Mouse (Mus musculus) forebrain, embryonic 13.5 days (tissue): ENCODE measurements around the gene Ttll13. TPM values are rescaled to one million over a fixed set of nuclear protein-coding genes. Genes with fewer than 3 reads are reported as not detected.

Experiments
- ATAC-seq: fragments of 200-750 bp; cut with Nextera tagmentation; 2 replicates; pipeline ENCODE4 v1.8.0; 2017
- H3K27ac ChIP-seq: fragments of 300-500 bp; sonication (generic); 2 replicates; pipeline ENCODE4 v1.5.1; 2015; ENCODE audit warnings: inconsistent platforms, mild to moderate bottlenecking, moderate library complexity
- H3K27me3 ChIP-seq: fragments of 300-500 bp; sonication (generic); 2 replicates; pipeline ENCODE4 v1.6.1; 2015; ENCODE audit warnings: mild to moderate bottlenecking, inconsistent platforms
- H3K36me3 ChIP-seq: fragments of 300-500 bp; sonication (generic); 2 replicates; pipeline ENCODE4 v1.6.1; 2015; ENCODE audit warnings: mild to moderate bottlenecking, inconsistent platforms; ENCODE audit not compliant: poor library complexity, severe bottlenecking
- H3K4me1 ChIP-seq: fragments of 300-500 bp; sonication (generic); 2 replicates; pipeline ENCODE4 v1.6.1; 2015; ENCODE audit warnings: inconsistent platforms
- H3K4me2 ChIP-seq: fragments of 300-500 bp; sonication (generic); 2 replicates; pipeline ENCODE4 v1.6.1; 2015; ENCODE audit warnings: inconsistent platforms, mild to moderate bottlenecking, moderate library complexity
- H3K4me3 ChIP-seq: fragments of 300-500 bp; sonication (generic); 2 replicates; pipeline ENCODE4 v1.5.1; 2015; ENCODE audit warnings: mild to moderate bottlenecking, inconsistent platforms
- H3K9ac ChIP-seq: fragments of 300-500 bp; sonication (generic); 2 replicates; pipeline ENCODE4 v1.6.1; 2015; ENCODE audit warnings: mild to moderate bottlenecking, inconsistent platforms
- H3K9me3 ChIP-seq: fragments of 300-500 bp; sonication (generic); replicated peaks from 2 replicates; pipeline ENCODE4 v1.6.1; 2016; ENCODE audit warnings: inconsistent platforms
- WGBS: fragments of 180-500 bp; shearing (Covaris S2); methylation state at CpG from one replicate; pipeline ENCODE4 v1.1.7; 2015; 5-methylcytosine and 5-hydroxymethylcytosine counted together
- polyA plus RNA-seq: library from polyadenylated mRNA; unstranded; fragments of >200 nt; fragmentation: Nextera tagmentation; extraction: Ambion mirVana; gene quantifications from 2 replicates; pipeline ENCODE4 v1.2.1, GENCODE M21; 2015

Gene Ttll13
- polyA plus RNA-seq, 1 experiment from 2014 or later = 0.97 TPM

DNA sequence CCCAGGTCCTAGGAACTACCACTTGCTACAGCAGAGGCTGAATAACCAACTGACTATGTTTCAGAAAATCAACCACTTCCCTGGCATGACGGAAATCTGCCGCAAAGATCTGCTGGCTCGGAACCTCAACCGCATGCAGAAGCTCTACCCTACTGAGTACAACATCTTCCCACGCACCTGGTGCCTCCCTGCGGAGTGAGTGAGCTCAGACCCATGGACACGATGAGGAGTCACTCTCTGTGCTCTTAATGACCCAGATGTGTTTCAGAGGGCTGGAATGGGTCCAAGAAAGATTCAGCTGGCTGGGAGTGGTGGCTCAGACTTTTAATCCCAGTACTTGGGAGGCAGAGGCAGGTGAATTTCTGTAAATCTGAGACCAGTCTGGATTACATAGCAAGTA, 6.3 kb downstream of the Ttll13 start:
- ATAC-seq = no peak
- WGBS = 84% methylated on average over 7 of the region's 7 CpGs
- H3K9me3 ChIP-seq = no peaks in the 10 kb centered on the region

DNA sequence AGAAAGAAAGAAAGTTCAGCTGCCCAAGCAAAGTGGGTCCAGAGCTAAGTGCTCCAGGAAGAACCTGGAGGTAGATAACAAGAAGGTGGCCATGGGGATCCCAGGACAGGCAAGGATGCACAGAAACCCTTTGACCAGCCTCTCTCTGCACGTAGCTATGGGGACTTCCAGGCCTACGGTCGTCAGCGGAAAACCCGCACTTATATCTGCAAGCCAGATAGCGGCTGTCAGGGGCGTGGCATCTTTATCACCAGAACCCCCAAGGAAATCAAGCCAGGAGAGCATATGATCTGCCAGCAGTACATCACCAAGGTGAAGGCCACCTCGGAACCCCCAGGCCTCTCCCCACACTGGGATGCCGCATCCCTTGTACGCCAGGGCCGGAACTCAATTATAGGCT, 6.7 kb downstream of the Ttll13 start:
- no peak overlapping the region for H3K27ac ChIP-seq
- no peak overlapping the region for H3K4me3 ChIP-seq
- WGBS = 91% methylated on average over 11 of the region's 11 CpGs
- H3K4me1 ChIP-seq = no peaks in the 10 kb centered on the region
- H3K27me3 ChIP-seq = peaks cover 34% of the 10 kb centered on the region
- no peak overlapping the region for H3K4me2 ChIP-seq
- no peak for ATAC-seq
- no peaks in the 10 kb centered on the region for H3K9me3 ChIP-seq
- no peak overlapping the region for H3K9ac ChIP-seq
- no peaks in the 10 kb centered on the region for H3K36me3 ChIP-seq

More for the DNA sequence above, 6.3 kb downstream of the Ttll13 start:
- Histone ChIP-seq H3K4me2 (no peak overlapping the region), H3K4me1 (no peaks in the 10 kb centered on the region), H3K9ac (no peak overlapping the region), H3K36me3 (no peaks in the 10 kb centered on the region), H3K27ac (no peak overlapping the region), H3K4me3 (no peak overlapping the region), H3K27me3 (peaks cover 34% of the 10 kb centered on the region)

DNA sequence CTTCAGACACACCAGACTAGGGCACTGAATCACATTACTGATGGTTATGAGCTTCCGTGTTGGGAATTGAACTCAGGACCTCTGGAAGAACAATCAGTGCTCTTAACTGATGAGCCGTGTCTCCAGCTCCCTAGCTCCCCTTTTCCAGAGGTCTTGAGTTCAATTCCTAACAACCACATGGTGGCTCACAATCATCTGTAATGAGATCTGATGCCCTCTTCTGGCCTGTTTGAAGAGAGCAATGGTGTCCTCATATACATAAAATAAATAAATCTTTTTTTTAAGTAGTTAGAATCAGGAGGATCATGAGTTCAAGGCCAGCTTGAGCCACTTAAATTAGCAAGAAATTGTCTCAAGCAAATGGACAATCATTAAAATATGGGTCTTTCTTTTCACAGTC, 9.8 kb downstream of the Ttll13 start:
- Histone ChIP-seq H3K9ac (no peak overlapping the region), H3K4me2 (no peak overlapping the region), H3K4me1 (no peaks in the 10 kb centered on the region), H3K9me3 (no peaks in the 10 kb centered on the region), H3K36me3 (no peaks in the 10 kb centered on the region), H3K4me3 (no peak overlapping the region), H3K27ac (no peak overlapping the region), H3K27me3 (peaks cover 58% of the 10 kb centered on the region)
- 74% methylated on average over 2 of the region's 2 CpGs for WGBS
- no peak for ATAC-seq

DNA sequence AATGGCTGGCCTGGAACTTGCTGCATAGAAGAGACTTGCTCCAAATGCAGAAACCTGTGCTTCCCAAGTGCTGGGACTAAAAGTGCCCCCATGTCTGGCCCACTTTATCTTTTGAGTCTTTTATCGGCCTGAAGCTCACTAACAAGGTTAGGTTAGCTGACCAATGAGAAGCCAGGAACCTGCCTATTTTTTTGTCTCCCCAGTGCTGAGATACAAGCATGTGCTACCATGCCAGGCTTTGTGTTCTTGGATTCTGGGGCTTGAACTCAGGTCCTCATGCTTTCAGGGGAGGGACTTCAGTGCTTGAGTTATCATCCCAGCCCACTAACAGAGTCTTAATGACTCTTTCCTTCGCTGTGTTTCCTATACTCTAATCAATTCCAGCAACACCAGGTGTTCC, 11.5 kb downstream of the Ttll13 start:
- Histone ChIP-seq H3K9ac (no peak overlapping the region), H3K27me3 (peaks cover 50% of the 10 kb centered on the region), H3K9me3 (no peaks in the 10 kb centered on the region), H3K4me2 (no peak overlapping the region), H3K36me3 (no peaks in the 10 kb centered on the region), H3K27ac (no peak overlapping the region), H3K4me3 (no peak overlapping the region), H3K4me1 (peaks cover 9% of the 10 kb centered on the region)
- ATAC-seq = no peak
- WGBS = 74% methylated on average over 2 of the region's 2 CpGs

DNA sequence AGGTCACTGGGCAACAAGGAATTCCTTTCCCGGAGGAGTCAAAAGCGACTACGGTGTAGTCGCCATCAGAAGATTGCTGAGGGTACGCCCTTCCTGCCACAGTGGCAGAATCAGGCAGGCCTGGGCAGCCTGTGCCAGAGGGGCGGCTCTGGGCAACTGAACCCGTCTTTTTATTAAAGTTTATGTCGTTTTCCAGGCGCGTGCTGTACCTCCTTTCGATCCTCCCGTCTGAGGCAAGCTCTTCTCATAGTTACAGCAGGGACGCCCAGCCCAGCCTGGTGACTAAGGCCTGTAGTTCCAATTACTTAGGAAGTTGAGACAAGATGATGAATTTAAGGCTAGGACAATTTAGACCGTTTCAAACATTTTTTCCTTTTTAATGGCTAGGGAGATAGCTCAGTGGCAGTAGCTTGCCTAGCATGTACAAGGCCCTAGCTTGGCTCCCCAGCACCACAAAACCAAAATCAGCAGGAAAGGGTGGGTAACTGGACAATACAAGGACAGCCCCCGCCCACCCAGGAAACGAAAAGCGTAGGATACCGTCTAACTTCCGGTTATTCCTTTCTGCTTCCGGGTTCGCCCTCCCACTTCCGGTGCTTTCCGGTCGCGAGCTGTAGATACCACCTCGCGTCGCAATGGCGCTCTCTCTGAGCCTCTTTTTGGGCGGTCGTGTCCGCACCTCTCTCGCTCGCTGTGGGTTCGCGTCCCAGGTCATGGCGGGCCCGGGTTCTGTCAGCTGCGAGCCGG, 14.6 kb downstream of the Ttll13 start, which contains the start of gene Ngrn:
Gene Ngrn (plus strand): TSS at position 591 of the 747 bp plus-strand sequence.
- peaks cover 9% of the 10 kb centered on the region for H3K4me1 ChIP-seq
- WGBS = 25% methylated on average over 40 of the region's 40 CpGs
- H3K9ac ChIP-seq = peak within 1 kb of the TSS; percentile 89
- peak within 1 kb of the TSS; percentile 93 for H3K4me2 ChIP-seq
- no peaks in the 10 kb centered on the region for H3K9me3 ChIP-seq
- H3K27me3 ChIP-seq = peaks cover 32% of the 10 kb centered on the region
- peak; percentile 94 for ATAC-seq
- peak within 1 kb of the TSS; percentile 80 for H3K27ac ChIP-seq
- peaks cover 21% of the 10 kb centered on the region for H3K36me3 ChIP-seq
- H3K4me3 ChIP-seq = peak within 1 kb of the TSS; percentile 86

DNA sequence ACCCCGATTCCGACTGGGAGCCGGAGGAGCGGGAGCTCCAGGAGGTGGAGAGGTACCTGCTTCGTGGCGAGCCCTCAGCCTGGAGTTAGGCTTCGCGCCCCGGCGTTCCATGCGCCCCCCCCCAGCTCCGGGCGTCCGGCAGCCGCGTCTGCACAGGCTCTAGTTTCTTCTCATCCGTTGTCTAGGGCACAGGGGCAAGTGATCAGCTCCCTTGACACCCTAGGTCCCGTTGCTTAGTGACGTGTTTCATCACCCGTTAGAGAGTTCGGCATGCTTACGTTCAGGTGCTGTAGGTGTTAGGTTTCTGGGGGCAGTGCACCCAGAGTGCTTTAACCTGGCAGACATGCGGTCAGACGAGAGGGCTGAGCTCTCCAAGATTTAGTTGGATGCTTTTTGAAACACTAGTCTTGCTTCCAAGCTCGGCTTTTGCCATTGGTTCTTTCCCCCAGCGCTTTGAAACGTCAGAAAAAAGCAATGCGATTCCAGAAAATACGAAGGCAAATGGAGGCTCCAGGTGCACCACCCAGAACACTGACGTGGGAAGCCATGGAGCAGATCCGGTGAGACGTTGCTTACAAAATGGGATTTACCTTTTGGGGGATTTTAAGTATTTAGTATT, 15.3 kb downstream of the Ttll13 start:
- peaks cover 9% of the 10 kb centered on the region for H3K4me1 ChIP-seq
- peaks cover 31% of the 10 kb centered on the region for H3K27me3 ChIP-seq
- H3K27ac ChIP-seq = peak overlapping the region; percentile 80
- whole genome bisulfite sequencing = 1% methylated on average over 29 of the region's 32 CpGs
- H3K9me3 ChIP-seq = no peaks in the 10 kb centered on the region
- H3K9ac ChIP-seq = peak overlapping the region; percentile 89
- peak overlapping the region; percentile 86 for H3K4me3 ChIP-seq
- H3K4me2 ChIP-seq = peak overlapping the region; percentile 93
- no peak; the same call in none of the 2 replicates for ATAC-seq
- H3K36me3 ChIP-seq = peaks cover 28% of the 10 kb centered on the region

DNA sequence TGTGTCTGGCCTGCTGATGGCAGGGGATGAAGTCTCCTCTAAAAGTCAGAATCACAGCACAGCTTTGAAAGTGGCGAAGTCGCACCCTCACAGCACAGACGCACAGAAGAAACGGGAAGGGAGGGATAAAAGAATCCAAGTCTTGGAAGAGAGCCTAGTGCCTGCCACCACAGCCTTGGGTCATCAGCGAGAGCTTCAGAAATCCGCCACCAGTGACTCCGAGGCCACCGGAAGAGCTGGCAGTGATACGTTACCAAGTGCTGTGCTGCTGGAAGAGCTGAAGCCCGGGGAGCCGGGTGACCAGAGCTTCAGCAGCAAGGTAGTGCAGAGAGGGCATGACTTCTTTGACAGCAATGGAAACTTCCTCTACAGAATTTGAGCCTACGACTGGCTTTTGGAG, 18.4 kb downstream of the Ttll13 start:
- Histone ChIP-seq H3K9me3 (no peaks in the 10 kb centered on the region), H3K4me1 (peaks cover 15% of the 10 kb centered on the region), H3K36me3 (peaks cover 36% of the 10 kb centered on the region), H3K4me2 (no peak overlapping the region), H3K4me3 (no peak overlapping the region), H3K9ac (no peak overlapping the region), H3K27me3 (peaks cover 7% of the 10 kb centered on the region; the same call in 1 of the 2 replicates), H3K27ac (no peak overlapping the region)
- WGBS = 93% methylated on average over 12 of the region's 12 CpGs
- ATAC-seq = no peak

DNA sequence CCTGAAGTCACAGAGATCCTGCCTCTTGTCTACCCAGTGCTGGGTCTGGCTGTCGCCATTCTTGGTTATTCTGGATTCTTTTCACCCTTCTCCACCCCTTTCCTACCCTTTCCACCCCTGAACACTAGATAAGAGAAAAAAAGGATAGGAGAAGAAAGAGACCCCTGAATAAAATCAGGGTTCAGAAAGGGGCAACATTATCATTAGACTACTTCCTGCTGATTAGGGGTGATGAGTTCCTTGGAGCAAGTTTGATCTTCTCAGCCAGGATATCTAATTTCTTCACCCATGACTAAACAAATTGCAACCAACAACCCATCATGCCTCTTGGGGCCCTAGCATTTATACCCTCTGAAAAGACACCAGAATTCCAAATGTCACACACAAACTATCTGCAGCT, 21.6 kb downstream of the Ttll13 start:
- Histone ChIP-seq H3K4me1 (peaks cover 24% of the 10 kb centered on the region), H3K4me2 (no peak overlapping the region), H3K36me3 (peaks cover 39% of the 10 kb centered on the region), H3K4me3 (no peak overlapping the region), H3K9me3 (no peaks in the 10 kb centered on the region), H3K27ac (no peak overlapping the region), H3K9ac (no peak overlapping the region), H3K27me3 (no peaks in the 10 kb centered on the region)
- 92% methylated on average over 1 of the region's 1 CpGs for WGBS
- ATAC-seq = no peak

DNA sequence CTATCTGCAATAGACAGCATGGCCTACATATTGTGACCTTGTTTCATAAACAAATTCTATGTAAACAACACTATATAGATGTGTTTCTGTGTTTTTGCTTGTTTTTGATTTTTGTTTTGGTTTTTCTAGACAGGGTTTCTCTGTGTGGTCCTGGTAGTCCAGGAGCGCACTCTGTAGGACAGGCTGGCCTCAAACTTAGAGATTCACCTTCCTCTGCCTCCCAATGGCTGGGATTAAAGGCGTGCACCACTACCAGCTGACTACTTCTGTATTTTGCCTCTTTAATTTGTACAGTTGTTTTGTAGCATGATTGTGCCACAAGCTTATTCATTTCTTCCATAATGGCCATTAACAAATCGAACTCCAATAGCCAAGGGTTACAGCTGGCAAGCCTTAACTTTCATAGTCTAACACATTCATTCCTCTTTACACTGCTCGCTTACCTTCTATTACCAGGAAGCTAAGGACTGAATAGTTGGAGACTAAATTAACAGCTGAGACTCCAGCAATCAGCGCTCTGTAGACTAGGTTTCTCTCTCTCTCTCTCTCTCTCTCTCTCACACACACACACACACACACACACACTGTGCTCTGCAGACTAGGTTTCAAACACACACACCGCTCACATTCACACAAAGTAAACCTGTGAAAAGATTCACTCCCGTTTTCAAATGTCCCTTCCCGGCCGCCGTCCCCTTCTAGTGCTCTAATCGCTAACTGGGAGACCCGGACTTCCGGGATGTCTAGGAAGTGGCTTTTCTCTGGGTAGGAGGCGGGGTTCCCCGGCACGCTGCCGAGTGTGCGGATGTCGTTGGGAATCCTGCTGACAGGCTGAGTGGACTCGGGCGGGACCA, 22.9 kb downstream of the Ttll13 start, which contains the start of gene Vps33b:
Gene Vps33b (plus strand): TSS at position 753 of the 854 bp plus-strand sequence.
- Histone ChIP-seq H3K4me1 (peaks cover 24% of the 10 kb centered on the region), H3K9ac (peak within 1 kb of the TSS; percentile 80), H3K27me3 (no peaks in the 10 kb centered on the region), H3K4me2 (peak within 1 kb of the TSS; percentile 91), H3K27ac (peak within 1 kb of the TSS; percentile 65), H3K9me3 (0 out of 2 replicates have a peak, but pooled peaks cover 3% of the 10 kb centered on the region), H3K36me3 (peaks cover 49% of the 10 kb centered on the region), H3K4me3 (peak within 1 kb of the TSS; percentile 80)
- WGBS = 3% methylated on average over 21 of the region's 21 CpGs
- peak; percentile 96 for ATAC-seq

DNA sequence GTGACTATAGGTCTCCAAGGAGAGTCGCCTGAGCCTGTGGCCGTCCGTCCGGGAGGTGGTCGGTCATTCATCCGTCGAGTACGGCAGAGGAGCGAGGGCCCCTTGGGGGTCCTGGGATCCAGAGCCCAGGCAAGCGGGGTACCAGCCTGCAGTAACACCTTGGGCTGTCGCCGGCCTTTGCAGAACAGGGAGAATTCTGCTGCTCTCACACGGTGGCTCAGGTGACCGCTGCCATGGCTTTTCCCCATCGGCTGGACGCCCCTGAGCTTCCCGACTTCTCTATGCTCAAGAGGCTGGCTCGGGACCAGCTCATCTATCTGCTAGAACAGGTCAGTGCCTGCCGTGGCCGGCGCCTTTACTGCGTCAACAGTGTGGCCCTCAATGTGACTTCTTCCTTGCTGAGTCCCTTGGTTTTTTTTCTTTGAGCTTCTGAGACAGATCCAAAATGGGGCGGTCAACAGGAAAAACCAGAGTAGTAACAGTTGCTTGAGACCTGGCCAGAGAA, 23.6 kb downstream of the Ttll13 start:
- H3K27ac ChIP-seq = peak overlapping the region; percentile 65
- H3K4me2 ChIP-seq = peak overlapping the region; percentile 91
- ATAC-seq = no peak
- H3K4me3 ChIP-seq = peak overlapping the region; percentile 80
- peaks cover 9% of the 10 kb centered on the region for H3K9me3 ChIP-seq
- under 1% methylated on average over 23 of the region's 23 CpGs for WGBS
- H3K4me1 ChIP-seq = peaks cover 24% of the 10 kb centered on the region
- H3K36me3 ChIP-seq = peaks cover 49% of the 10 kb centered on the region
- H3K9ac ChIP-seq = peak overlapping the region; percentile 80
- H3K27me3 ChIP-seq = no peaks in the 10 kb centered on the region

DNA sequence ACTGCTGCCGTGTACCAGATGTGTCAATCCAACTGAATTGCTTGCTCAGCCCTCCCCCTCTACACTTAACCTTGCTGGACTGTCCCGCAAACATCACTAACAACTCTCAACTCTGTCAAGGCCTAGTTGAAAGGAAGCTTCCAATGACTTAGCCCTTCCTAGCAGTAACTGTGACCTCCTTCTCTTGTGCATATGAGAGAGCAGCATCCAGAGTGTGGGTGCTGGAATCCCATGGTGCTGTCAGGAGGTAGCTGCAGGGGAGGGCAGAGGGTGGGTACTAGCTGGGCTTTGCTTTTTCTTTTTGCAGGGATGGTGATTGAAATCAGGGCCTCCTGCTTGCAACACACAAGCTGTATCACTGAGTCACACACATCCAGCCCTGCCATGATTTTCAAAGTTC, 27.3 kb downstream of the Ttll13 start:
- Histone ChIP-seq H3K4me1 (peaks cover 24% of the 10 kb centered on the region), H3K27ac (no peak overlapping the region), H3K36me3 (peaks cover 58% of the 10 kb centered on the region), H3K27me3 (no peaks in the 10 kb centered on the region), H3K4me3 (no peak overlapping the region), H3K9ac (no peak overlapping the region), H3K9me3 (peaks cover 16% of the 10 kb centered on the region), H3K4me2 (no peak overlapping the region)
- 89% methylated on average over 2 of the region's 2 CpGs for WGBS
- no peak for ATAC-seq
